Mouse (Mus musculus) bone marrow macrophage, adult 2 months (primary cell): ENCODE measurements around the gene Hoxd3. TPM values are rescaled to one million over a fixed set of nuclear protein-coding genes. Genes with fewer than 3 reads are reported as not detected.

ENCODE experiments used
- H3K27ac ChIP-seq: 2 replicates; pipeline ENCODE4 v1.5.1; 2012; ENCODE audit warnings: low read depth, low read length; ENCODE audit not compliant: insufficient read depth
- H3K4me1 ChIP-seq: 2 replicates; pipeline ENCODE4 v1.6.1; 2012; ENCODE audit warnings: low read length; ENCODE audit not compliant: control insufficient read depth, insufficient read depth
- H3K4me3 ChIP-seq: 2 replicates; pipeline ENCODE4 v1.5.1; 2012; ENCODE audit warnings: mild to moderate bottlenecking, low read length, moderate library complexity; ENCODE audit not compliant: insufficient read depth
- CTCF ChIP-seq: IDR thresholded peaks from 2 replicates; pipeline ENCODE4 v1.5.1; 2012; ENCODE audit warnings: low read depth, mild to moderate bottlenecking, low read length, moderate library complexity
- POLR2A ChIP-seq: IDR thresholded peaks from 2 replicates; pipeline ENCODE4 v1.6.1; 2012; ENCODE audit warnings: mild to moderate bottlenecking, low read depth, low read length, borderline replicate concordance
- polyA plus RNA-seq: library from polyadenylated mRNA; stranded (reverse); fragments of >200 nt; gene quantifications from 2 replicates; pipeline ENCODE4 v1.2.4, GENCODE M21; 2012; ENCODE audit not compliant: missing spikeins, insufficient read depth, insufficient read length

The Hoxd3 gene
- polyA plus RNA-seq, 1 experiment = not detected

GRCm38 (mm10) chr2:74741252-74741978, 29.7 kb downstream of the Hoxd3 start:
- Histone ChIP-seq H3K4me3 (no peak overlapping the region), H3K4me1 (no peaks in the 10 kb centered on the region), H3K27ac (no peak overlapping the region)
- TF ChIP-seq POLR2A (no peak), CTCF (no peak)

DNA sequence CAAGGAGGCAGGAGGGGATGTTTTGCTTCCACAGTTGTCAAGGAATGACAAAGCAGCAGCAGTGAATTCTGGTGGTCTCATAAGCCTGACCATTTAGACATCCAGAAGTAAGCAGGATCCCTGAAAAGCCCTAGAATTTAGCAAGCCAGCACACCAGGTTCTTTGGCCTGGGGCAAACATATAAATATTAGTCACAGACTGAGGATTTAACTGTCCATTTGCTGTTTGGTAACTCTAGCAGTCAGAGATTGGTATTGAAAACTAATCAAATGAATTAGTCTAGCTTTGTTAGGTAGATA, 30.2 kb downstream of the Hoxd3 start:
- no peak overlapping the region for H3K27ac ChIP-seq
- no peaks in the 10 kb centered on the region for H3K4me1 ChIP-seq
- TF ChIP-seq CTCF = no peak
- no peak for TF ChIP-seq POLR2A
- H3K4me3 ChIP-seq = no peak overlapping the region

DNA sequence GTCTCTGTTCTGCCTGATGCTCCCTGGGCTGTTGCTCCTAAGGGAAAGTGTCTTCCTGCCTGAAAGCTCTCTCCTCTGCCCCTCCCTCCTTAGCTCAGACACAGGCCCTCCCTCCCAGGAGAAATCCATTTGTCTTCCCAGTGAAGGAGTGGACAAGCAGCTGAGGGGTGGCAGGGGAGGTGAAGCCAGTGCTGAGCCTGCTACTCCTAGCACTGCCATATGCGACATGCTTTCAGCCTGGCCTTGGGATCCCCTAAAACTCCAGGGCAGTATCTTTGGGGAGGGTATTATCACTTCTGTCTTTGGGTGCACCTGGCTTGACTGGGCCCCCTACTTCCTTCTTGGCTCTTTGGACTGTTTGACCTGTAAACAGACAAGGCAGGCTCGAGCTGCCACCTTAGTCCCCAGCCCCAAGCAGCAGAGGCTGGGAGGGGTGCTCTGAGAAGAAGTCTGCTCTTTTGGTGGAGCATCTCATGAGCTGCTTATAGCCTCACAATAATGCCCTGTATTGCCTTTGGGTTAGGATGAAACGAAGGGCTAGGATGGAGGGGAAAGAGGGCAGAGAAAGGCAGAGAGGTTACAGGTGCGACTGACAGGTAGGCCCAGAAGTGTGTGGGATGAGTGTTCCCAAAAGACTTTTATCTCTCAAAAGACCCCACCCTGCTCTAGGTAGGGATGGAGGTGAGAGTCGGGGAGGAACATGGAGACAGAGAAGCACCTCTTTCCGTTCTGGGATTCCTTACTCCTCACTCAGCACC, 34.0 kb downstream of the Hoxd3 start:
- no peak for TF ChIP-seq POLR2A
- Histone ChIP-seq H3K4me3 (no peak overlapping the region), H3K4me1 (0 out of 2 replicates have a peak, but pooled peaks cover 2% of the 10 kb centered on the region), H3K27ac (no peak overlapping the region)

DNA sequence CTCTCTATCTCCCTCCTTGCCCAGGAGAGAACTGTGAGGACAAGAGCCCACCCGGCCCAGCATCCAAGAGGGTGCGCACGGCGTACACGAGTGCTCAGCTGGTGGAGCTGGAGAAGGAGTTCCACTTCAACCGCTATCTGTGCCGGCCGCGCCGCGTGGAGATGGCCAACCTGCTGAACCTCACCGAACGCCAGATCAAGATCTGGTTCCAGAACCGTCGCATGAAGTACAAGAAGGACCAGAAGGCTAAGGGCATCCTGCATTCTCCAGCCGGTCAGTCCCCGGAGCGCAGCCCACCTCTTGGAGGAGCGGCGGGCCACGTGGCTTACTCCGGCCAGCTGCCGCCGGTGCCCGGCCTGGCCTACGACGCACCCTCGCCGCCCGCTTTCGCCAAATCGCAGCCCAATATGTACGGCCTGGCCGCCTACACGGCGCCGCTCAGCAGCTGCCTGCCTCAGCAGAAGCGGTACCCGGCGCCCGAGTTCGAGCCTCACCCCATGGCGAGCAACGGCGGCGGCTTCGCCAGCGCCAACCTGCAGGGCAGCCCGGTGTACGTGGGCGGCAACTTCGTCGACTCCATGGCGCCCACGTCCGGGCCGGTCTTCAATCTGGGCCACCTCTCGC, 34.7 kb downstream of the Hoxd3 start:
- no peak overlapping the region for H3K4me3 ChIP-seq
- TF ChIP-seq POLR2A (no peak), CTCF (no peak)

GRCm38 (mm10) chr2:74747006-74747405, 35.3 kb downstream of the Hoxd3 start:
- Histone ChIP-seq H3K27ac (no peak overlapping the region), H3K4me1 (0 out of 2 replicates have a peak, but pooled peaks cover 2% of the 10 kb centered on the region), H3K4me3 (no peak overlapping the region)
- TF ChIP-seq CTCF = no peak
- TF ChIP-seq POLR2A = no peak

More for the DNA sequence above, 34.7 kb downstream of the Hoxd3 start:
- H3K27ac ChIP-seq = no peak overlapping the region
- 0 out of 2 replicates have a peak, but pooled peaks cover 2% of the 10 kb centered on the region for H3K4me1 ChIP-seq

DNA sequence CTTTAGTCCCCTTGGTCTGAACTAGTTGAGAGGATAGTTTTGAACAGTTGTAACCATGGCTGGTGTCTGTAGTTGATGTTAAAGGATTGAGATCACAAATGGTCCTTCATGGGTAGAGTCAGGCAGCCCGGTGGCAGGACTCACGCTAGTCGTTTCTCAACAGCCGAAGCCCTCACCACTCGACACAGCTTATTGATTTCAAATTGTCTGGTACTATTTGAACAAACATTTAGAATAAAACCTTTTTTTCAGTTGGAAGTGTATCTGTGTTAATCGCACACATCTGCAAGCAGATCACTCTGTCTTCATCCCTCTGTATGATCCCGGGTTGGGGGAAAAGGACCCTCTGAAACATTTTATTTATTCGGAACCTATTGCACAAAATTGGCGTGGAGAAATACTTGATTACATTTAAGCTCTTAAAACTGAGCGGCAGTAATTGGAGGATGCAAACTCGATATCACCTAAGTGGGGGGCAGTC, 36.0 kb downstream of the Hoxd3 start:
- Histone ChIP-seq H3K4me1 (0 out of 2 replicates have a peak, but pooled peaks cover 2% of the 10 kb centered on the region), H3K27ac (no peak overlapping the region), H3K4me3 (no peak overlapping the region)
- TF ChIP-seq CTCF = no peak
- no peak for TF ChIP-seq POLR2A

DNA sequence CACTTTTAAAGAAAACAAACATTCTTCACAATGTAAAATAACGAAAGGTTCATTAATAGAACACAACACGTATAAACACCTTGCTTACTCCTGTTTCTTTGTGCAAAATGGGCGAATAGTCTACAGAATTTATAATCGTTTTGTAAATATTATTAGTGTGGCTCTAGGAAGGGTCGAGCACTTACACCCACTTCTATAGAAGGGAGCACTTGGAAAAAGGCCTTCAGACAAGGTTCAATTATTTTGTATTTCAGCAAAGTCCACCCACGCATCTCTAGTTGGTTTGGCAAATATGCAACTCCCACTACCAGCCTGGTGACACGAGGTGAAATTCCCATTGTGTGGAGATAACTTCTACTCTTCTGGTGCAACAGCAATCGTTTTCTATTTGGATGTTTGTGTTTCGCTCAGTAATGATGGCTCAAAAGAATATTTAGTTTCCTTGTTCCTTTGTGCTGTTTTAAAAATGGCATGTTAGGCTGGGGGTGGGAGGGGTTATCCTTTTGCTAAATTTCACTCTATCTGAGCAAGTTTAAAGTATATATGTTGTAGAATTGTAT, 36.8 kb downstream of the Hoxd3 start:
- H3K4me1 ChIP-seq = 0 out of 2 replicates have a peak, but pooled peaks cover 2% of the 10 kb centered on the region
- H3K27ac ChIP-seq = no peak overlapping the region
- no peak overlapping the region for H3K4me3 ChIP-seq
- TF ChIP-seq POLR2A (no peak), CTCF (no peak)

DNA sequence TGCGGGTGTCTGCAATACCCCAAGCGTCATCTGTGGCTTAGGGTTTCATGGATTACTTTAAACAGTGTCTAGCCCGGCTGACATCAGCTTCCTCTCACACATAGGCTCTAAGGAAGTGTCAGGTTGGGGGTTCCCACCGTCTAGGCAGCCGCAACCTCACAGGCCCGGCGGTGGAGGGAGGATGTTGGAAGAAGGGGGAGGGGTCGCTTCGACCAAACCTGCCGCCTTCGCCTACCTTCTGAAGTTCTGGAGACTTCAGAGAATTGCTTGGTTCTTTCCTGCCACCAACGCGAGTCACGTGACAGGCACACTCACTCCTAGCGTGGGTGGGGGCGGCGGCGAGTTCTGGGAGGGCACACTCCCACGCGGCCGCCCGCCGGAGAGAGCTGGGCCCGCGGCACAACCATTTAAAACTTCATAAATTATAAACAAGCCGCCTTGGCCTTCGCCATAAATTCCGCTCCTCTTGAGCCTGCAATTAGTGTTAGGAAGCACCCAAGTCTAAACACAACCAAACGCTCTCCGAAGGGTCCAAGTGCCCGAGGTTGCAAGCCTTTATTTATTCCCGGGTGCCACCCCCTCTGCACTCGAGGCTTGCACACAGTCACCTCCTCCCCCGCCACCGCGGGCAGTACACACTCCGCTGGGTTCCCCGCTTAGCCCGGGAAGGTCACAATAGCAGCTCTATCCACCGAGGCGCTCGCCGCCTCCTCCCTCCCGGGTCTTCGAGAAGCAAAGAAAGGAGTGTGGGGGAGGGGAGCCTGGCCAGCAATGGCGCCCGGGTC, 37.8 kb downstream of the Hoxd3 start:
- H3K4me1 ChIP-seq = 0 out of 2 replicates have a peak, but pooled peaks cover 2% of the 10 kb centered on the region
- no peak overlapping the region for H3K27ac ChIP-seq
- peak overlapping the region; percentile 2; the same call in 1 of the 2 replicates for H3K4me3 ChIP-seq
- no peak for TF ChIP-seq CTCF
- no peak for TF ChIP-seq POLR2A

DNA sequence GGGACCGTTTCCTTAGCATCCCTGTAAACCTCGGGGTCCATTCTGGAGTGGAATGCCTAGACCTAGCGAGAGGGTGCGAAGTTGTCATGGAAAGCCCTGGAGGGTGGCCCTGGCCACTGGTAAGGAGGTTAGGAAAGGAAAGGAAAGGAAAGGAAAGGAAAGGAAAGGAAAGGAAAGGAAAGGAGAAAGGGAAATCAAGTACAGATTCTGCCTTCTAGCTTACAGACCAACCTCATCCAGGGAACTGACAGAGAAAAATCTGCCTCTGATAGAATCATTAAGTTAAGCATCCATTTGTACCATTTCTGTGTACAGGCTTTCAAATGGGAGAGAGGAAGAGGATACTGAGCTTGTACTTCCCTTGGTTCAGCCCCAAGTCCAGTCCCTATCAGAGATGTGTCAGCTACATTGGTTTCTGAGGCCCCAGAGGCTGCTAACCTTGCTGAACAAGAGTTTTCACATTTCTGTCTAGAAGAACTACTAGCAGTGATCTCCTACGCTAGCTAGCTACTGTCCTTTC, 39.1 kb downstream of the Hoxd3 start:
- Histone ChIP-seq H3K4me3 (no peak overlapping the region), H3K27ac (no peak overlapping the region)

More for the DNA sequence above, 39.1 kb downstream of the Hoxd3 start:
- TF ChIP-seq CTCF (no peak), POLR2A (no peak)
- H3K4me1 ChIP-seq = 0 out of 2 replicates have a peak, but pooled peaks cover 2% of the 10 kb centered on the region
